Mouse (Mus musculus): Measurements from ENCODE around the gene Junb. TPM values are rescaled to one million over a fixed set of nuclear protein-coding genes. Genes with fewer than 3 reads are reported as not detected.

The Junb gene
- polyA plus RNA-seq, 1 experiment from 2014 or later, result 6.2 TPM

DNA sequence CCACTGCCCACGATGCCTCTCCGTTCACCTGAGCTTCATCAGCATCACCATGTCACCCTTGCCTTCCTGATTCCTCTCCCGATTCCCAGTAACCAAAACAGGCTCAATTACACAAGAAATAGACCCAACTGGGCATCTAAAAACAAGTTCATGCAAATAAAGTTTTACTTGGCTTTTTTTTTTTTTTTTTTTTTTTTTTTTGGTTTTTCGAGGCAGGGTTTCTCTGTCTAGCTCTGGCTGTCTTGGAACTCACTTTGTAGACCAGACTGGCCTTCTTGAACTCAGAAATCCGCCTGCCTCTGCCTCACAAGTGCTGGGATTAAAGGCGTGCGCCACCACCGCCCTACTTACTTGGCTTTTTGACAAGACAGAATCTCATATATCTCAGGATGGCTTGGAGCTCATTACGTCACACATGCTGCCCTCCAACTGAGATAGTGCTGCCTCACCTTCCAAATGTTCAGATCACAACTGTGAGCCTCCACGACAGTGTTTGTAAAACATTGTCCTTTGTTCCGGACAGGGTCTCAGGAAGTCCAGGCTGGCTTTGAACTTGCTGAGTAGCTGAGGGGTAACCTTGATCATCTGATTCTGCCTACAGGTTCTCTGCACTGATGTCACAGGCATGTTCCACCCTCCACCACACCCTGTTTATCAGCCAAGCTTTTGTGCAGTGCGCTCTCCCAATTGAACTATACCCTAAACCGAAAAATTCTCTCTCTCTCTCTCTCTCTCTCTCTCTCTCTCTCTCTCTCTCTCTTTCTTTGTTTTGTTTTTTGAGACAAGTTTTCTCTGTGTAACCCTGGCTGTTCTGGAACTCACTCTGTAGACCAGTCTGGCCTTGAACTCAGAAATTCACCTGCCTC, 40.7 kb downstream of the Junb start:
- H3K27ac ChIP-seq (ENCODE audit: low read depth, low read length), result no peak overlapping the region
- 65% methylated on average over 13 of the region's 13 CpGs for WGBS
- H3K4me2 ChIP-seq (ENCODE audit: low read depth), result peak overlapping the region; percentile 69
- H3K9ac ChIP-seq (ENCODE audit: low read length), result no peak overlapping the region
- no peaks in the 10 kb centered on the region for H3K36me3 ChIP-seq (ENCODE audit: control insufficient read depth, insufficient read depth, low read length)
- H3K27me3 ChIP-seq (ENCODE audit: control insufficient read depth, insufficient read depth, low read length), result peaks cover 35% of the 10 kb centered on the region
- H3K4me3 ChIP-seq (ENCODE audit: low read depth, low read length), result no peak overlapping the region; the same call in 1 of the 2 replicates
- no peaks in the 10 kb centered on the region for H3K9me3 ChIP-seq (ENCODE audit: control insufficient read depth, low read length)
- peaks cover 16% of the 10 kb centered on the region for H3K4me1 ChIP-seq (ENCODE audit: control insufficient read depth, insufficient read depth, low read length)
- DNase-seq (ENCODE audit: low spot score), result no peak
- no peak for ATAC-seq (ENCODE audit: insufficient read depth, low FRiP score, low TSS enrichment)

- Histone ChIP-seq H3K9ac (ENCODE audit: low read length) (peak within 1 kb of the TSS; percentile 71), H3K27ac (ENCODE audit: low read depth, low read length) (peak within 1 kb of the TSS; percentile 49; the same call in 1 of the 2 replicates), H3K36me3 (ENCODE audit: control insufficient read depth, insufficient read depth, low read length) (no peaks in the 10 kb centered on the region), H3K4me1 (ENCODE audit: control insufficient read depth, insufficient read depth, low read length) (peaks cover 16% of the 10 kb centered on the region), H3K4me3 (ENCODE audit: low read depth, low read length) (peak within 1 kb of the TSS; percentile 47), H3K9me3 (ENCODE audit: control insufficient read depth, low read length) (no peaks in the 10 kb centered on the region), H3K27me3 (ENCODE audit: control insufficient read depth, insufficient read depth, low read length) (peaks cover 35% of the 10 kb centered on the region), H3K4me2 (ENCODE audit: low read depth) (peak within 1 kb of the TSS; percentile 69)
- DNase-seq (ENCODE audit: low spot score) (peak; percentile 86), ATAC-seq (ENCODE audit: insufficient read depth, low FRiP score, low TSS enrichment) (peak; percentile 61)
- WGBS, result 0% methylated on average over 45 of the region's 50 CpGs
Observed at GRCm38 (mm10) chr8:84936962-84937546, 41.5 kb downstream of the Junb start, which contains the start of gene Mast1. Mast1 (minus strand) TSS chr8:84937359.

GRCm38 (mm10) chr8:84936041-84936961, 42.2 kb downstream of the Junb start:
- Histone ChIP-seq H3K27ac (ENCODE audit: low read depth, low read length) (peak overlapping the region; percentile 49), H3K27me3 (ENCODE audit: control insufficient read depth, insufficient read depth, low read length) (peaks cover 35% of the 10 kb centered on the region), H3K9me3 (ENCODE audit: control insufficient read depth, low read length) (no peaks in the 10 kb centered on the region), H3K9ac (ENCODE audit: low read length) (peak overlapping the region; percentile 71), H3K4me3 (ENCODE audit: low read depth, low read length) (peak overlapping the region; percentile 47), H3K4me2 (ENCODE audit: low read depth) (peak overlapping the region; percentile 69), H3K4me1 (ENCODE audit: control insufficient read depth, insufficient read depth, low read length) (peaks cover 16% of the 10 kb centered on the region), H3K36me3 (ENCODE audit: control insufficient read depth, insufficient read depth, low read length) (no peaks in the 10 kb centered on the region)
- ATAC-seq (ENCODE audit: insufficient read depth, low FRiP score, low TSS enrichment), result peak; percentile 20
- DNase-seq (ENCODE audit: low spot score), result no peak
- 19% methylated on average over 23 of the region's 23 CpGs for WGBS

DNA sequence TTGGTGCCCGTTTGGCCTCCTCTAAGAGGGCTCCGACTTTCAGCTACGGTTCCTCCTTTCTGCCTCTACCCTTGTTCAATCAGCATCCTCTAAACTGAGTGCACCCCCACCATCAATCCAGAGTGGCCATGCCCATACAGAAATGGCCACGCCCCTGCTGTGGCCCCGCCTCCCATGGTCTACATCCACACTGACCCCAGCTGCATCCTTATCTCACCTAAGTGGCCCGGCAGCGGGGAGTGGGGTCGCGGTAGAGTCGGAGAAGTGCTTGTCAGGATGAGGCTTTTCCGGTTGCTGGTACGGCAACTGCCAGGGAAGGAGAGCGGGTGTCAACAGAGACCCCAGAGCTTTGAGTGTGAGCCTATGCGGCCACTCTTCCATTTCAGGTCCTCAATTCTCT, 43.0 kb downstream of the Junb start:
- H3K4me3 ChIP-seq (ENCODE audit: low read depth, low read length), result peak overlapping the region; percentile 47
- peaks cover 39% of the 10 kb centered on the region for H3K27me3 ChIP-seq (ENCODE audit: control insufficient read depth, insufficient read depth, low read length)
- 0 out of 2 replicates have a peak, but pooled peaks have one; percentile 33 for ATAC-seq (ENCODE audit: insufficient read depth, low FRiP score, low TSS enrichment)
- H3K27ac ChIP-seq (ENCODE audit: low read depth, low read length), result no peak overlapping the region
- H3K9ac ChIP-seq (ENCODE audit: low read length), result peak overlapping the region; percentile 3; the same call in 1 of the 2 replicates
- H3K4me2 ChIP-seq (ENCODE audit: low read depth), result peak overlapping the region; percentile 69
- no peaks in the 10 kb centered on the region for H3K36me3 ChIP-seq (ENCODE audit: control insufficient read depth, insufficient read depth, low read length)
- DNase-seq (ENCODE audit: low spot score), result peak; percentile 48
- peaks cover 16% of the 10 kb centered on the region for H3K4me1 ChIP-seq (ENCODE audit: control insufficient read depth, insufficient read depth, low read length)
- 4% methylated on average over 14 of the region's 14 CpGs for WGBS
- no peaks in the 10 kb centered on the region for H3K9me3 ChIP-seq (ENCODE audit: control insufficient read depth, low read length)

- Histone ChIP-seq H3K36me3 (ENCODE audit: control insufficient read depth, insufficient read depth, low read length) (no peaks in the 10 kb centered on the region), H3K4me1 (ENCODE audit: control insufficient read depth, insufficient read depth, low read length) (peaks cover 16% of the 10 kb centered on the region), H3K9ac (ENCODE audit: low read length) (no peak overlapping the region), H3K27me3 (ENCODE audit: control insufficient read depth, insufficient read depth, low read length) (peaks cover 44% of the 10 kb centered on the region), H3K9me3 (ENCODE audit: control insufficient read depth, low read length) (no peaks in the 10 kb centered on the region), H3K27ac (ENCODE audit: low read depth, low read length) (no peak overlapping the region), H3K4me2 (ENCODE audit: low read depth) (peak overlapping the region; percentile 69), H3K4me3 (ENCODE audit: low read depth, low read length) (peak overlapping the region; percentile 47; the same call in 1 of the 2 replicates)
- WGBS, result 0% methylated on average over 15 of the region's 15 CpGs
- ATAC-seq (ENCODE audit: insufficient read depth, low FRiP score, low TSS enrichment), result peak; percentile 77
- peak; percentile 86 for DNase-seq (ENCODE audit: low spot score)
Observed at GRCm38 (mm10) chr8:84934860-84935259, 43.7 kb downstream of the Junb start.

DNA sequence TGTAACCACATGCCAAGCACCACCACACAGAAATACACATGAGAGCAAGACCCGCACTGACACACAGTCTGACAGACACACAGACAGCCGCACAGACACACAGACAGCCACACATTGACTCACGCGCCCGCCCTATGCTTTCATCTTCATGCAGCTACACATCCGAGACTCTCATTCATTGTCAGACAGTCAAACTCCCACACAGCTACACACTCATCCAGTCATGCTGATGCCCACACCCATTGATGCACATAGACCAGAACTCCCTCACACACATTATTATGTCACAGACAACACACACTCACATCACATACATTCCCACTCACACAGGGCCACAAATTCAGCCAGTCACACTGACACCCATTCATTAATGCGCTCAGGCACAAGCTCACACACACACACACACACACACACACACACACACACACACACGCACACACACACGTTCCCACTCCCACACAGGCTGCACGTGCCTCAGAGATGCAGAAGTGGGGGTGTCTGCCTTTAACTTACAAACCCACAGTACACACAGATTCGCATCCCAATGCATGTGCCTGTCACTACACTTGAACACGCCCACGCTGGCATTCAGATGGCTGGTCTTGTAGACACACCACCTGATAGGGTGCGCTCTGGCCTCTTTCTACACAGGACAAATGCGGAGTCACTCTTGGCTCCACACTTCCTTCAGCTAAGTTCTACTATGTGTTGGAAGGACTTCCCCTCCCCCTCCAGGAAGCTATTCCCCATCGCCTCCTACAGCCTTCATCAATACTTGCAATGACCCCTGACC, 44.6 kb downstream of the Junb start:
- Histone ChIP-seq H3K9ac (ENCODE audit: low read length) (no peak overlapping the region), H3K4me2 (ENCODE audit: low read depth) (peak overlapping the region; percentile 69), H3K27me3 (ENCODE audit: control insufficient read depth, insufficient read depth, low read length) (peaks cover 52% of the 10 kb centered on the region), H3K27ac (ENCODE audit: low read depth, low read length) (no peak overlapping the region), H3K4me3 (ENCODE audit: low read depth, low read length) (no peak overlapping the region), H3K36me3 (ENCODE audit: control insufficient read depth, insufficient read depth, low read length) (no peaks in the 10 kb centered on the region), H3K9me3 (ENCODE audit: control insufficient read depth, low read length) (no peaks in the 10 kb centered on the region), H3K4me1 (ENCODE audit: control insufficient read depth, insufficient read depth, low read length) (peaks cover 16% of the 10 kb centered on the region)
- DNase-seq (ENCODE audit: low spot score) (no peak), ATAC-seq (ENCODE audit: insufficient read depth, low FRiP score, low TSS enrichment) (no peak)
- 84% methylated on average over 16 of the region's 16 CpGs for WGBS

DNA sequence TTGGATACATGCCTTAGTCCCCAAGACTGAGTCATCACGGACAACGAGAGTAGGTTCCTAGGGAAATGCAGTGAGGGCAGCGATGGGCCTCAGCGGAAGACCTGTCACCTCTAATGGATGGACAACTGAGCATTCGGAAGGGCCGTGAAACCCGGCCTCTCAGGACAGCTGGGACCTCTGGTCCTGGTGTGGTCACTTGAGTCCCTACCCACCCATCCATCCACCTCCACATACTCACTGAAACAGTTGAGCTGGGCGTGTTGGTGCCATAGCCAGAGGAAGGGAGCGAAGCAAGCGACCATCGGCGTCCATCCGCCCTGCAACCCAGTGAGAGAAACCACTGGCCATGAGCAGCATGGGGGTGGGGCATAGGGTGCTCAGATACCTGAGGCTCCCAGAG, 47.9 kb downstream of the Junb start:
- Histone ChIP-seq H3K9ac (ENCODE audit: low read length) (no peak overlapping the region), H3K4me1 (ENCODE audit: control insufficient read depth, insufficient read depth, low read length) (peaks cover 10% of the 10 kb centered on the region; the same call in 1 of the 2 replicates), H3K9me3 (ENCODE audit: control insufficient read depth, low read length) (no peaks in the 10 kb centered on the region), H3K27ac (ENCODE audit: low read depth, low read length) (no peak overlapping the region), H3K27me3 (ENCODE audit: control insufficient read depth, insufficient read depth, low read length) (peaks cover 32% of the 10 kb centered on the region), H3K4me3 (ENCODE audit: low read depth, low read length) (no peak overlapping the region), H3K4me2 (ENCODE audit: low read depth) (no peak overlapping the region), H3K36me3 (ENCODE audit: control insufficient read depth, insufficient read depth, low read length) (no peaks in the 10 kb centered on the region)
- no peak for DNase-seq (ENCODE audit: low spot score)
- 87% methylated on average over 13 of the region's 13 CpGs for WGBS
- ATAC-seq (ENCODE audit: insufficient read depth, low FRiP score, low TSS enrichment), result no peak
